Mouse (Mus musculus) stomach, postnatal 0 days (tissue): ENCODE results near the gene Kansl2.

Source experiments
- CTCF ChIP-seq: IDR thresholded peaks from 2 replicates; pipeline ENCODE4 v1.5.1; 2016; ENCODE audit warnings: antibody characterized with exemption, low read depth, mild to moderate bottlenecking, moderate library complexity
- EP300 ChIP-seq: optimal IDR thresholded peaks from 2 replicates; pipeline ENCODE3; 2016; ENCODE audit warnings: antibody characterized with exemption

DNA sequence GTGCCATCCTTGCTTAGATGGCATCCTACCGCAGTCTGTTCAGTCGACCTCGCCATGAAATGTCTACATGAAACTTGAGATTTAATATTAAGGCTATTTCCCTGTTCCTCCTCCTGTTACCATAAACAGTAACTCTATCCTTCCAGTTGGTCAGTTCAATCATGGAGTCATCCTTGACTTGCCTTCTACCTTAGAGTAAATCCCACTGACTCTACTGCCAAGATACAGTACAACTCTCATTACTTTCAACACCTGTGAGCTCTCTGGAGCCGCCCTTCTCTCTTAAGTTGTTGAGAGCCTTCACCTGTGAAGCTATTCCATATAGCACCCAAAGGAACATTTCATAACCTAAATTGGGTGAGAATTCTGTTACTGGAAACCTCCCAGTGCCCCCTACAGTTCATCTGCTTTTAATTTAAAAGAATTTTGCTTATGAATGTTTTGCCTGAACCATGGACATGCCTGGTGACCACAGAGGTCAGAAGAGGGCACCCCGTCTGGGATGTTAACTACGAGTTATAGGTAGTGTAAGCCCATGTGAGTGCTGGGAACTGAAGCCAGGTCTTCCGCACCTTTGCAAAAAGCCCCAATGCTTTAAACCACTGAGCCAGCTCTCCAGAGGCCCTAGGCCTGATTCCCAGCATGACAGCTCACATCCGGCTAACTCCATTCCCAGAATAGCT is 2.9 kb upstream of the Kansl2 start:
- TF ChIP-seq CTCF, result no peak
- no peak for TF ChIP-seq EP300
